Mouse (Mus musculus): ENCODE measurements at regions not wholly inside any gene's neighbourhood (a gene's known extent, or its start where the extent isn't known, plus 50 kb on each side); places are given as distances from the start of the nearest gene placed in this dataset.

DNA sequence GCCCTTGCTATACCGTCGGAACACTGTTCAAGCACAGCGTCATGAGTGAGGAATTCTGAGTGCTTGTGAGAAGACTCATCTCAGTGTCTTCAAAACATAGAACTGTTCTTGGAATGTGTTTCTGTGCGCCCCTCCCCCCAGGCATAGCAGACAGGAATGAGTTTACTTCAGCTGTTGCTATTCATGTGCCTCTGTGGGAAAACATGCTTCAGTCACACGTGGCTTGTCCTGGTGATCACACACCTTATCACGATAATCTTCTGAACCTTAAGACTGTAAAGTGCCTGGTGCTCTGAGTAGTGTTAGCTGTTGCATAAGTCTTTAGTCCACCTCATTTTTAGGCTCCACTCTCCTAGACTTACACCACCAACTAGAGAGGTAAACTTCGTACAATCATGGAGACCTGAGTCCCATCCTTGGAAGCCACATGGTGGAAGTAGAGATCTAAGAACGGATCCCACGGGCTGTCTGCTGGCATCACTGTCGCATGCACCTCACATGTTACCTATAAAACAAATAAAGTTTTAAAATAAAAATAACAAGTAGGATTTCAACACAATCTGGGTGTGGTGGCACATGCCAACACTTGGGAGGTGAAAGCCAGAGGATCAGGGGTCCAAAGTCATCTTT lies 1143.8 kb downstream of the 4930447A16Rik start:
- TF ChIP-seq CTCF (conservative IDR thresholded peaks at IDR 0.05; ENCODE audit: low read length) (no peak), POU5F1 (IDR thresholded peaks at IDR 0.05; ENCODE audit: borderline replicate concordance, low read length) (no peak)

All from E14TG2a.4 (cell line).